Mouse (Mus musculus) neural tube, embryonic 14.5 days (tissue): ENCODE data around the gene Pdzd2. TPM values are rescaled to one million over a fixed set of nuclear protein-coding genes. Genes with fewer than 3 reads are reported as not detected.

Source experiments
- ATAC-seq: fragments of 200-750 bp; cut with Nextera tagmentation; 2 replicates; pipeline ENCODE4 v1.8.0; 2017; ENCODE audit warnings: low read depth, mild to moderate bottlenecking, moderate TSS enrichment, moderate library complexity
- H3K27ac ChIP-seq: fragments of 300-500 bp; sonication (generic); 2 replicates; pipeline ENCODE4 v1.5.1; 2014; ENCODE audit warnings: low read depth, mild to moderate bottlenecking, control low read depth, low read length, moderate library complexity, mixed read lengths
- H3K27me3 ChIP-seq: fragments of 300-500 bp; sonication (generic); 2 replicates; pipeline ENCODE4 v1.6.1; 2014; ENCODE audit warnings: low read length; ENCODE audit not compliant: control insufficient read depth, insufficient read depth
- H3K36me3 ChIP-seq: fragments of 300-500 bp; sonication (generic); 2 replicates; pipeline ENCODE4 v1.6.1; 2014; ENCODE audit warnings: low read length, mixed read lengths; ENCODE audit not compliant: control insufficient read depth, insufficient read depth
- H3K4me1 ChIP-seq: fragments of 300-500 bp; sonication (generic); 2 replicates; pipeline ENCODE4 v1.6.1; 2014; ENCODE audit warnings: low read length; ENCODE audit not compliant: control insufficient read depth, insufficient read depth
- H3K4me2 ChIP-seq: fragments of 300-500 bp; sonication (generic); 2 replicates; pipeline ENCODE4 v1.6.1; 2014; ENCODE audit warnings: mild to moderate bottlenecking, low read depth, low read length, control low read depth
- H3K4me3 ChIP-seq: fragments of 300-500 bp; sonication (generic); 2 replicates; pipeline ENCODE4 v1.5.1; 2014; ENCODE audit warnings: low read depth, low read length, control low read depth, mixed read lengths
- H3K9ac ChIP-seq: fragments of 300-500 bp; sonication (generic); replicated peaks from 2 replicates; pipeline ENCODE4 v1.6.1; 2014; ENCODE audit warnings: low read depth, mild to moderate bottlenecking, control low read depth, low read length, mixed read lengths
- H3K9me3 ChIP-seq: fragments of 300-500 bp; sonication (generic); 2 replicates; pipeline ENCODE4 v1.6.1; 2016; ENCODE audit warnings: low read length; ENCODE audit not compliant: control insufficient read depth
- WGBS: fragments of 180-500 bp; shearing (Covaris S2); extraction: QIAGEN DNeasy Blood & Tissue Kit; methylation state at CpG from one replicate; pipeline ENCODE4 v1.1.7; 2014; 5-methylcytosine and 5-hydroxymethylcytosine counted together
- polyA plus RNA-seq: library from polyadenylated mRNA; unstranded; fragments of >200 nt; fragmentation: Nextera tagmentation; extraction: Ambion mirVana; gene quantifications from 2 replicates; pipeline ENCODE4 v1.2.1, GENCODE M21; 2014

Gene Pdzd2
- polyA plus RNA-seq, 1 experiment from 2014 or later = 16.6 TPM

GRCm38 (mm10) chr15:12640755-12641154, 99.0 kb downstream of the Pdzd2 start:
- Histone ChIP-seq H3K36me3 (no peaks in the 10 kb centered on the region), H3K9ac (no peak overlapping the region), H3K27me3 (no peaks in the 10 kb centered on the region), H3K4me2 (no peak overlapping the region), H3K27ac (no peak overlapping the region), H3K4me1 (no peaks in the 10 kb centered on the region), H3K9me3 (no peaks in the 10 kb centered on the region), H3K4me3 (no peak overlapping the region)
- ATAC-seq = no peak
- WGBS = 91% methylated on average over 7 of the region's 7 CpGs

- no peak overlapping the region for H3K4me3 ChIP-seq
- no peak overlapping the region for H3K9ac ChIP-seq
- no peaks in the 10 kb centered on the region for H3K36me3 ChIP-seq
- 87% methylated on average over 3 of the region's 3 CpGs for WGBS
- H3K4me1 ChIP-seq = no peaks in the 10 kb centered on the region
- H3K4me2 ChIP-seq = no peak overlapping the region
- ATAC-seq = no peak
- H3K9me3 ChIP-seq = no peaks in the 10 kb centered on the region
- no peak overlapping the region for H3K27ac ChIP-seq
- no peaks in the 10 kb centered on the region for H3K27me3 ChIP-seq
These were observed 99.9 kb downstream of the Pdzd2 start for GRCm38 (mm10) chr15:12639776-12640175.

GRCm38 (mm10) chr15:12639181-12639580, 100.5 kb downstream of the Pdzd2 start:
- WGBS = 92% methylated on average over 8 of the region's 8 CpGs
- Histone ChIP-seq H3K4me1 (no peaks in the 10 kb centered on the region), H3K4me3 (no peak overlapping the region)

GRCm38 (mm10) chr15:12638370-12639030, 101.2 kb downstream of the Pdzd2 start:
- Histone ChIP-seq H3K4me2 (no peak overlapping the region), H3K4me3 (no peak overlapping the region), H3K4me1 (no peaks in the 10 kb centered on the region), H3K36me3 (no peaks in the 10 kb centered on the region), H3K9ac (no peak overlapping the region), H3K27me3 (no peaks in the 10 kb centered on the region), H3K9me3 (no peaks in the 10 kb centered on the region), H3K27ac (no peak overlapping the region)
- no peak for ATAC-seq
- 87% methylated on average over 14 of the region's 14 CpGs for WGBS

More at GRCm38 (mm10) chr15:12639181-12639580, 100.5 kb downstream of the Pdzd2 start:
- H3K36me3 ChIP-seq = no peaks in the 10 kb centered on the region
- H3K4me2 ChIP-seq = no peak overlapping the region
- no peak for ATAC-seq
- H3K27me3 ChIP-seq = no peaks in the 10 kb centered on the region
- H3K27ac ChIP-seq = no peak overlapping the region
- H3K9ac ChIP-seq = no peak overlapping the region
- no peaks in the 10 kb centered on the region for H3K9me3 ChIP-seq

GRCm38 (mm10) chr15:12637511-12637910, 102.2 kb downstream of the Pdzd2 start:
- no peaks in the 10 kb centered on the region for H3K4me1 ChIP-seq
- H3K27ac ChIP-seq = no peak overlapping the region
- no peak for ATAC-seq
- no peak overlapping the region for H3K9ac ChIP-seq
- H3K9me3 ChIP-seq = no peaks in the 10 kb centered on the region
- H3K36me3 ChIP-seq = no peaks in the 10 kb centered on the region
- WGBS = 90% methylated on average over 8 of the region's 8 CpGs
- H3K4me2 ChIP-seq = no peak overlapping the region
- H3K4me3 ChIP-seq = no peak overlapping the region
- no peaks in the 10 kb centered on the region for H3K27me3 ChIP-seq

- H3K4me2 ChIP-seq = no peak overlapping the region
- no peak for ATAC-seq
- H3K36me3 ChIP-seq = no peaks in the 10 kb centered on the region
- no peak overlapping the region for H3K4me3 ChIP-seq
- no peaks in the 10 kb centered on the region for H3K4me1 ChIP-seq
- WGBS = 88% methylated on average over 5 of the region's 5 CpGs
- H3K27me3 ChIP-seq = no peaks in the 10 kb centered on the region
- no peaks in the 10 kb centered on the region for H3K9me3 ChIP-seq
- H3K27ac ChIP-seq = no peak overlapping the region
- H3K9ac ChIP-seq = no peak overlapping the region
These were observed 103.3 kb downstream of the Pdzd2 start for GRCm38 (mm10) chr15:12636386-12636785.

- Histone ChIP-seq H3K27me3 (no peaks in the 10 kb centered on the region), H3K4me1 (no peaks in the 10 kb centered on the region), H3K9me3 (no peaks in the 10 kb centered on the region), H3K4me2 (no peak overlapping the region), H3K36me3 (no peaks in the 10 kb centered on the region), H3K9ac (no peak overlapping the region), H3K4me3 (no peak overlapping the region), H3K27ac (no peak overlapping the region)
- ATAC-seq = no peak
- WGBS = 84% methylated on average over 8 of the region's 8 CpGs
These were observed 104.8 kb downstream of the Pdzd2 start for GRCm38 (mm10) chr15:12634921-12635320.

GRCm38 (mm10) chr15:12629164-12629563, 110.6 kb downstream of the Pdzd2 start:
- no peaks in the 10 kb centered on the region for H3K9me3 ChIP-seq
- ATAC-seq = no peak
- H3K9ac ChIP-seq = no peak overlapping the region

GRCm38 (mm10) chr15:12628451-12628850, 111.3 kb downstream of the Pdzd2 start:
- WGBS = 96% methylated on average over 7 of the region's 7 CpGs

More at GRCm38 (mm10) chr15:12629164-12629563, 110.6 kb downstream of the Pdzd2 start:
- no peak overlapping the region for H3K4me2 ChIP-seq
- no peaks in the 10 kb centered on the region for H3K36me3 ChIP-seq
- H3K4me1 ChIP-seq = peaks cover 8% of the 10 kb centered on the region; the same call in 1 of the 2 replicates
- no peak overlapping the region for H3K4me3 ChIP-seq
- H3K27ac ChIP-seq = no peak overlapping the region
- H3K27me3 ChIP-seq = no peaks in the 10 kb centered on the region
- 86% methylated on average over 7 of the region's 7 CpGs for WGBS

More at GRCm38 (mm10) chr15:12628451-12628850, 111.3 kb downstream of the Pdzd2 start:
- Histone ChIP-seq H3K4me2 (no peak overlapping the region), H3K9me3 (no peaks in the 10 kb centered on the region; the same call in 1 of the 2 replicates), H3K27ac (no peak overlapping the region), H3K27me3 (no peaks in the 10 kb centered on the region), H3K36me3 (no peaks in the 10 kb centered on the region), H3K4me3 (no peak overlapping the region), H3K9ac (no peak overlapping the region), H3K4me1 (peaks cover 8% of the 10 kb centered on the region; the same call in 1 of the 2 replicates)
- ATAC-seq = no peak
